Mouse (Mus musculus) hindbrain, embryonic 12.5 days (tissue): Measurements from ENCODE around the gene 4921507P07Rik. TPM values are rescaled to one million over a fixed set of nuclear protein-coding genes. Genes with fewer than 3 reads are reported as not detected.
A peak's percentile ranks its signal among the peaks of the same experiment; 100 is the strongest.

Experiments
- ATAC-seq: fragments of 200-750 bp; cut with Nextera tagmentation; 2 replicates; pipeline ENCODE4 v1.8.0; 2017; ENCODE audit warnings: moderate TSS enrichment; ENCODE audit not compliant: low FRiP score
- H3K27ac ChIP-seq: fragments of 300-500 bp; sonication (generic); 2 replicates; pipeline ENCODE4 v1.5.1; 2016; ENCODE audit warnings: mild to moderate bottlenecking
- H3K27me3 ChIP-seq: fragments of 300-500 bp; sonication (generic); 2 replicates; pipeline ENCODE4 v1.6.1; 2016; ENCODE audit warnings: mild to moderate bottlenecking
- H3K36me3 ChIP-seq: fragments of 300-500 bp; sonication (generic); 2 replicates; pipeline ENCODE4 v1.6.1; 2016; ENCODE audit warnings: mild to moderate bottlenecking
- H3K4me1 ChIP-seq: fragments of 300-500 bp; sonication (generic); 2 replicates; pipeline ENCODE4 v1.6.1; 2016
- H3K4me2 ChIP-seq: fragments of 300-500 bp; sonication (generic); replicated peaks from 2 replicates; pipeline ENCODE4 v1.6.1; 2016; ENCODE audit warnings: mild to moderate bottlenecking
- H3K4me3 ChIP-seq: fragments of 300-500 bp; sonication (generic); 2 replicates; pipeline ENCODE4 v1.5.1; 2016; ENCODE audit warnings: mild to moderate bottlenecking
- H3K9ac ChIP-seq: fragments of 300-500 bp; sonication (generic); 2 replicates; pipeline ENCODE4 v1.6.1; 2016; ENCODE audit warnings: mild to moderate bottlenecking, moderate library complexity
- H3K9me3 ChIP-seq: fragments of 300-500 bp; sonication (generic); replicated peaks from 2 replicates; pipeline ENCODE4 v1.6.1; 2016; ENCODE audit warnings: mild to moderate bottlenecking
- whole genome bisulfite sequencing: fragments of 180-500 bp; shearing (Covaris S2); methylation state at CpG from one replicate; pipeline ENCODE4 v1.1.7; 2016; 5-methylcytosine and 5-hydroxymethylcytosine counted together
- polyA plus RNA-seq: library from polyadenylated mRNA; unstranded; fragments of >200 nt; fragmentation: Nextera tagmentation; extraction: Ambion mirVana; gene quantifications from 2 replicates; pipeline ENCODE4 v1.2.1, GENCODE M21; 2016

The 4921507P07Rik gene
- polyA plus RNA-seq, 1 experiment from 2014 or later: 1.2 TPM

DNA sequence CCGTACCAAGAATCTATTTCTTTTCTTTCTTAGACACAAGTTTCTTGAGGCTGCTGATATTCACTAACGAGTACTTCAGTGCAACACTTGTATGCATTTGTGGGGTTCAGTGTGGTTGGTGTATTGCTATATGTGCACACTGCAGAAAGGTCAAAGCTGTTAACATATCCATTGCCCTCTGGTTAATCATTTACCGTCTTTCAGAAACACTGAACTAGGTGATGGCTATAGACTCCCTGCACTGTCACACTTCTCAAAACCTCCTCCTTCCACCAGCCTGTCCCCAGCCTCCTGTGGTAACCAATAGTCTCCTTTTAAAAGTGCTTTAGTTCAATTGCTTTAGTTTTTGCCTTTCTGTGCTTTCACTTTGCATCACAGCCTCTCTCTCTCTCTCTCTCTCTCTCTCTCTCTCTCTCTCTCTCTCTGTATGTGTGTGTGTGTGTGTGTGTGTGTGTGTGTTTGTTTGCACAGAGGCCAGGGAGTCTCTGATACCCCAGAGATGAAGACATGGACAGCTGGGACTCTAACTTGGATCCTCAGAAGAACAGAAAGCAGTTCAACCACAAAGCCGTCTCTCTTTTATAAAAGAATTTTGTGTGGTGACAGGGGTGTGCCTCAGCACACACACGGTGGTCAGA lies 43.4 kb downstream of the 4921507P07Rik start:
- H3K9ac ChIP-seq: no peak overlapping the region
- H3K4me2 ChIP-seq: no peak overlapping the region
- 79% methylated on average over 5 of the region's 5 CpGs for WGBS
- H3K4me1 ChIP-seq: no peaks in the 10 kb centered on the region
- no peak overlapping the region for H3K4me3 ChIP-seq
- ATAC-seq: no peak
- no peaks in the 10 kb centered on the region for H3K27me3 ChIP-seq
- no peak overlapping the region for H3K27ac ChIP-seq
- H3K36me3 ChIP-seq: no peaks in the 10 kb centered on the region
- H3K9me3 ChIP-seq: no peaks in the 10 kb centered on the region

DNA sequence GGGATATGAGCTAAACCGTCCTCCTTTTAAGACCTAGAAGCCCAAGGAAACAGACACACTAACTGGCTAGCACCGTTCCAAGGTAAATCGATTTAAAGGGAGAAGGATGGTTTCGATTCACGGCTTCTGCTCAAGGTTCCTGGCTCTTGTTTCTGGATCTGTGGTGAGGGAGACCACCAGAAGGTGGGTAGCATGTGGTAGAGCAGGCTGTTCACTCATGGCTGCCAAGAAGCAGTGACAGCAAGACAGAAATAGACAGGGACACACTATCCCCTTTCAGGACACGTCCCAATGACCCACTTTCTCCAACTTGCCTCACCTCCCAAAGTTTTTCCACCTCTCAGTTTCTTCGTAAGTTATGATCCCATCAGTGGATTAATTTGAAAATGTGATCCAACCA lies 46.6 kb downstream of the 4921507P07Rik start:
- Histone ChIP-seq H3K4me3 (no peak overlapping the region), H3K9me3 (no peaks in the 10 kb centered on the region), H3K27me3 (no peaks in the 10 kb centered on the region), H3K27ac (no peak overlapping the region), H3K4me2 (no peak overlapping the region), H3K4me1 (no peaks in the 10 kb centered on the region), H3K36me3 (no peaks in the 10 kb centered on the region), H3K9ac (no peak overlapping the region)
- WGBS: 84% methylated on average over 7 of the region's 7 CpGs
- no peak for ATAC-seq

- no peak for ATAC-seq
- H3K27me3 ChIP-seq: no peaks in the 10 kb centered on the region
- no peaks in the 10 kb centered on the region for H3K9me3 ChIP-seq
- 87% methylated on average over 5 of the region's 5 CpGs for WGBS
- no peaks in the 10 kb centered on the region for H3K4me1 ChIP-seq
- H3K9ac ChIP-seq: no peak overlapping the region
- H3K36me3 ChIP-seq: no peaks in the 10 kb centered on the region
- H3K27ac ChIP-seq: no peak overlapping the region
- no peak overlapping the region for H3K4me2 ChIP-seq
- no peak overlapping the region for H3K4me3 ChIP-seq
Measured at GRCm38 (mm10) chr6:50549051-50549450, 47.4 kb downstream of the 4921507P07Rik start.

- Histone ChIP-seq H3K9me3 (no peaks in the 10 kb centered on the region), H3K36me3 (no peaks in the 10 kb centered on the region), H3K4me2 (no peak overlapping the region), H3K27me3 (no peaks in the 10 kb centered on the region), H3K27ac (no peak overlapping the region), H3K4me3 (no peak overlapping the region), H3K9ac (no peak overlapping the region), H3K4me1 (no peaks in the 10 kb centered on the region)
- 30% methylated on average over 10 of the region's 10 CpGs for WGBS
- ATAC-seq: no peak
Measured at GRCm38 (mm10) chr6:50545412-50546043, 50.9 kb downstream of the 4921507P07Rik start.

DNA sequence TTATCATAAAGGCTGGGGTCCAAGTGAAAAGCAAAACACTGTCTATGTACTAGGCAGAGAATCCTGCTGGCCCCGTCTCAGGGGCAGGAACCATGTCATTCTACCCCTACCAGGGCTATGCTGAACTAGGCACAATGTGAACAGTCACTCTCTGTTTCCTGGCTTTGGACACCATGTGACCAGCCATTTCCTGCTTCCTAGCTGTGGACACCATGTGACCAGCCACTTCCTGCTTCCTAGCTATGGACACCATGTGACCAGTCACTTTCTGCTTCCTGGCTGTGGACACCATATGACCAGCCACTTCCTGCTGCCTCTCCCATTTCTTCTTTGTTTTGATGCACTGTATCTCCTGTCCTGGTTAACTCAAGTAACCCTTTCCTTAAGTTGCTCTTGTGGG lies 53.9 kb downstream of the 4921507P07Rik start:
- ATAC-seq: no peak
- no peaks in the 10 kb centered on the region; the same call in 1 of the 2 replicates for H3K27me3 ChIP-seq
- H3K4me1 ChIP-seq: no peaks in the 10 kb centered on the region
- H3K9me3 ChIP-seq: no peaks in the 10 kb centered on the region
- 89% methylated on average over 1 of the region's 1 CpGs for WGBS
- no peak overlapping the region for H3K9ac ChIP-seq
- no peaks in the 10 kb centered on the region for H3K36me3 ChIP-seq
- no peak overlapping the region for H3K4me2 ChIP-seq
- H3K4me3 ChIP-seq: no peak overlapping the region
- H3K27ac ChIP-seq: no peak overlapping the region

GRCm38 (mm10) chr6:50539641-50540040 lies 56.8 kb downstream of the 4921507P07Rik start:
- ATAC-seq: no peak
- WGBS: 62% methylated on average over 1 of the region's 1 CpGs
- Histone ChIP-seq H3K4me1 (no peaks in the 10 kb centered on the region), H3K9me3 (no peaks in the 10 kb centered on the region), H3K9ac (no peak overlapping the region), H3K27me3 (no peaks in the 10 kb centered on the region; the same call in 1 of the 2 replicates), H3K4me3 (no peak overlapping the region), H3K27ac (no peak overlapping the region), H3K36me3 (no peaks in the 10 kb centered on the region), H3K4me2 (no peak overlapping the region)

DNA sequence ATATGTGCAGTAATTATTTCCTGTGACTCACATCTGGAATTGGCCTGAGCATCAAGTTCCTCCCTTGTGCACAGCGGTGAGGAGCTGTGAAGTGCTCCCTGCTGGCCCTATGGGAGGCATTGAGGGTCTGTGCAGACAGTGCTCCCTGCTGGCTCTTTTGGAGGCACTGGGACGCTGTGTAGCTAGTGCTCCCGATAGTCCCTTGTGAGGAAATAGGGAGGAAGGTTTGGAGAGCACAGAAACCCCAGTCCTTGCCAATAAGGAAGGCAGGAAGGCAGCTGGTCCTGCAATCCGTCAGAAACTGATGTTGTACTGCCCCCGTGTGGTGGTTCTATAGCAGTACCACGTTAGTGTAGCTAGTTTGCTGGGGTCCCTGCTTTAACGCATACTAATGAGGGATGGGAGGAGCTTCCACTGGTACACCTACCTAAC lies 60.0 kb downstream of the 4921507P07Rik start:
- H3K4me3 ChIP-seq: no peak overlapping the region
- no peaks in the 10 kb centered on the region for H3K36me3 ChIP-seq
- H3K4me1 ChIP-seq: no peaks in the 10 kb centered on the region
- ATAC-seq: peak; percentile 78
- H3K27ac ChIP-seq: no peak overlapping the region
- no peaks in the 10 kb centered on the region for H3K9me3 ChIP-seq
- H3K4me2 ChIP-seq: no peak overlapping the region
- WGBS: 9% methylated on average over 7 of the region's 7 CpGs
- no peak overlapping the region for H3K9ac ChIP-seq
- no peaks in the 10 kb centered on the region; the same call in 1 of the 2 replicates for H3K27me3 ChIP-seq

GRCm38 (mm10) chr6:50535346-50535745 lies 61.1 kb downstream of the 4921507P07Rik start:
- H3K4me2 ChIP-seq: no peak overlapping the region
- H3K27ac ChIP-seq: no peak overlapping the region
- H3K36me3 ChIP-seq: no peaks in the 10 kb centered on the region
- no peak overlapping the region for H3K9ac ChIP-seq
- H3K27me3 ChIP-seq: no peaks in the 10 kb centered on the region; the same call in 1 of the 2 replicates
- no peak for ATAC-seq
- no peak overlapping the region for H3K4me3 ChIP-seq
- no peaks in the 10 kb centered on the region for H3K4me1 ChIP-seq
- H3K9me3 ChIP-seq: no peaks in the 10 kb centered on the region
- 88% methylated on average over 3 of the region's 3 CpGs for WGBS

- 65% methylated on average over 8 of the region's 8 CpGs for WGBS
- Histone ChIP-seq H3K27ac (no peak overlapping the region), H3K4me1 (no peaks in the 10 kb centered on the region), H3K9me3 (no peaks in the 10 kb centered on the region), H3K36me3 (no peaks in the 10 kb centered on the region), H3K27me3 (no peaks in the 10 kb centered on the region), H3K9ac (no peak overlapping the region), H3K4me3 (no peak overlapping the region), H3K4me2 (no peak overlapping the region)
- no peak for ATAC-seq
Measured at GRCm38 (mm10) chr6:50531920-50532319, 64.5 kb downstream of the 4921507P07Rik start.

- 72% methylated on average over 3 of the region's 3 CpGs for WGBS
- no peaks in the 10 kb centered on the region for H3K4me1 ChIP-seq
- H3K4me3 ChIP-seq: no peak overlapping the region
- no peak overlapping the region for H3K4me2 ChIP-seq
- H3K36me3 ChIP-seq: no peaks in the 10 kb centered on the region
- no peaks in the 10 kb centered on the region for H3K27me3 ChIP-seq
- no peak for ATAC-seq
- H3K27ac ChIP-seq: no peak overlapping the region
- no peak overlapping the region for H3K9ac ChIP-seq
- no peaks in the 10 kb centered on the region for H3K9me3 ChIP-seq
Measured at GRCm38 (mm10) chr6:50531003-50531402, 65.4 kb downstream of the 4921507P07Rik start.

DNA sequence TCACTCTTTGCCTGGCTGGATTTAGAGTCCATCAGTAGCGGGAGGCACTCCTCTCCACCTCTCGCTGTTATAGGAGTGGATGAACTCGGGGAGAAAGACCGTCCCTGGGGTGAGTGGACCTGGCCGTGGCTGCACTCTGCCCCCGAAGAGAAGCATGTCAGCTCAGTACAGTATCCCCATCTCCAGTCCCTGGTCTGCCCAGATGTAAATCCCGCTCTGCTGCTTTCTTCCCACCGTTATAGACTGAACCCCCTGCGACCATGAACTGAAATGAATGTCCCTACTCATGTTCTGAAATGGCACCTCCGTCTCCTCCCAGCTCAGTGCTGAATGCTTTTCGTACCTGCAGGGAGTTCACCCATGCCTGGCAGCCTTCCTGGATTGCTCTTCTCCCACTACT lies 67.2 kb downstream of the 4921507P07Rik start:
- WGBS: 88% methylated on average over 11 of the region's 11 CpGs
- H3K4me1 ChIP-seq: no peaks in the 10 kb centered on the region
- no peaks in the 10 kb centered on the region for H3K36me3 ChIP-seq
- ATAC-seq: no peak
- no peak overlapping the region for H3K4me2 ChIP-seq
- no peaks in the 10 kb centered on the region for H3K27me3 ChIP-seq
- H3K4me3 ChIP-seq: no peak overlapping the region
- no peak overlapping the region for H3K9ac ChIP-seq
- H3K9me3 ChIP-seq: no peaks in the 10 kb centered on the region
- H3K27ac ChIP-seq: no peak overlapping the region

- WGBS: 71% methylated on average over 9 of the region's 9 CpGs
- H3K9ac ChIP-seq: no peak overlapping the region
- no peaks in the 10 kb centered on the region for H3K36me3 ChIP-seq
- H3K4me3 ChIP-seq: no peak overlapping the region
- no peak overlapping the region for H3K27ac ChIP-seq
- H3K27me3 ChIP-seq: no peaks in the 10 kb centered on the region
- ATAC-seq: no peak
- H3K4me1 ChIP-seq: no peaks in the 10 kb centered on the region
- no peak overlapping the region for H3K4me2 ChIP-seq
- H3K9me3 ChIP-seq: no peaks in the 10 kb centered on the region
Measured at GRCm38 (mm10) chr6:50527416-50527815, 69.0 kb downstream of the 4921507P07Rik start.

DNA sequence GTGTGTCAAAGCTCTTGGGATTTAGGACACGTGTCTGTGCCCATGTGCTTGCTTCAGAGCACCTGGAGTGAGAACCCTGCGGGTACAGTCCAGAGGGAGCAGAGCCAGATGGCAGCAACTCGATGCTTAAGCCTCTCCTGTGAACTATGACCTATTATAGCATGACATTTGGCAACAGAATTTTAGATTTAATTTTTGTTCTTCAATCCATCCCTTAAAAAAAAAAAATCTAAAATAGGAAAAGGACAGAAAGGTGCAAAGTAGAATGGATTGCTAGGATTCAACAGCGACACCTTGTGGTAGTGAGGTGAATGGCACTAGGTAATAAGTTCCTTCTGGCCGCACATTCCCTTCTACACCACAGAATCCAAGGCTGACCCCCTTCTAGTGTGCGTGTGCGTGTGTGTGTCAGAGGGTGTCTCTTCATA lies 69.8 kb downstream of the 4921507P07Rik start:
- Histone ChIP-seq H3K4me3 (no peak overlapping the region), H3K9ac (no peak overlapping the region), H3K4me1 (no peaks in the 10 kb centered on the region), H3K4me2 (no peak overlapping the region), H3K9me3 (no peaks in the 10 kb centered on the region), H3K27me3 (no peaks in the 10 kb centered on the region), H3K36me3 (no peaks in the 10 kb centered on the region), H3K27ac (no peak overlapping the region)
- no peak for ATAC-seq
- 21% methylated on average over 7 of the region's 7 CpGs for WGBS
